Mouse (Mus musculus): Measurements from ENCODE around the gene Gbx2.

Gene Gbx2

GRCm38 (mm10) chr1:89931120-89931519 lies at the start of gene Gbx2:
Gene Gbx2 (minus strand): TSS chr1:89931179.
- DNase-seq (ENCODE audit: low spot score in 2 of 2): no peak

- no peak for DNase-seq (ENCODE audit: low spot score in 2 of 2)
Measured at GRCm38 (mm10) chr1:89977261-89977660, 46.3 kb upstream of the Gbx2 start.

GRCm38 (mm10) chr1:89976411-89976810 lies 45.4 kb upstream of the Gbx2 start:
- DNase-seq (ENCODE audit: low spot score in 2 of 2): no peak

- DNase-seq (ENCODE audit: low spot score in 2 of 2): no peak
Measured at GRCm38 (mm10) chr1:89974541-89974940, 43.6 kb upstream of the Gbx2 start.

- no peak for DNase-seq (ENCODE audit: low spot score in 2 of 2)
Measured at GRCm38 (mm10) chr1:89971848-89972247, 40.9 kb upstream of the Gbx2 start.

GRCm38 (mm10) chr1:89969714-89970110 lies 38.7 kb upstream of the Gbx2 start:
- no peak for DNase-seq (ENCODE audit: low spot score in 2 of 2)

GRCm38 (mm10) chr1:89969072-89969713 lies 38.2 kb upstream of the Gbx2 start:
- no peak for DNase-seq (ENCODE audit: low spot score in 2 of 2)

- DNase-seq (ENCODE audit: low spot score in 2 of 2): no peak
Measured at GRCm38 (mm10) chr1:89968111-89968851, 37.3 kb upstream of the Gbx2 start.

GRCm38 (mm10) chr1:89967585-89967984 lies 36.6 kb upstream of the Gbx2 start:
- no peak for DNase-seq (ENCODE audit: low spot score in 2 of 2)

- DNase-seq (ENCODE audit: low spot score in 2 of 2): no peak
Measured at GRCm38 (mm10) chr1:89964426-89964825, 33.4 kb upstream of the Gbx2 start.

- no peak for DNase-seq (ENCODE audit: low spot score in 2 of 2)
Measured at GRCm38 (mm10) chr1:89963296-89963695, 32.3 kb upstream of the Gbx2 start.

GRCm38 (mm10) chr1:89962092-89962491 lies 31.1 kb upstream of the Gbx2 start:
- DNase-seq (ENCODE audit: low spot score in 2 of 2): no peak

GRCm38 (mm10) chr1:89959393-89959792 lies 28.4 kb upstream of the Gbx2 start:
- DNase-seq (ENCODE audit: low spot score in 2 of 2): no peak

GRCm38 (mm10) chr1:89943202-89943601 lies 12.2 kb upstream of the Gbx2 start:
- DNase-seq (ENCODE audit: low spot score in 2 of 2): peak; percentile 52 to 82

GRCm38 (mm10) chr1:89942395-89942976 lies 11.5 kb upstream of the Gbx2 start:
- no peak for DNase-seq (ENCODE audit: low spot score in 2 of 2)

GRCm38 (mm10) chr1:89941701-89942381 lies 10.9 kb upstream of the Gbx2 start:
- DNase-seq (ENCODE audit: low spot score in 2 of 2): no peak

- DNase-seq (ENCODE audit: low spot score in 2 of 2): no peak
Measured at GRCm38 (mm10) chr1:89940961-89941524, 10.1 kb upstream of the Gbx2 start.

- peak; percentile 72 to 89 for DNase-seq (ENCODE audit: low spot score in 2 of 2)
Measured at GRCm38 (mm10) chr1:89939981-89940726, 9.2 kb upstream of the Gbx2 start.

GRCm38 (mm10) chr1:89939596-89939960 lies 8.6 kb upstream of the Gbx2 start:
- no peak for DNase-seq (ENCODE audit: low spot score in 2 of 2)

GRCm38 (mm10) chr1:89938884-89939595 lies 8.1 kb upstream of the Gbx2 start:
- DNase-seq (ENCODE audit: low spot score in 2 of 2): no peak
